Mouse (Mus musculus): Measurements from ENCODE around the gene Vps25.
A peak's percentile ranks its signal among the peaks of the same experiment; 100 is the strongest.

Vps25 gene

GRCm38 (mm10) chr11:101253613-101254389 is at the start of gene Vps25:
TSS of gene Vps25 (plus strand) at chr11:101253707.
- peak; percentile 92 for DNase-seq

- DNase-seq, result peak; percentile 85
Observed at GRCm38 (mm10) chr11:101211970-101212369, 41.5 kb upstream of the Vps25 start.

- DNase-seq, result no peak
Observed at GRCm38 (mm10) chr11:101216936-101217335, 36.6 kb upstream of the Vps25 start.

GRCm38 (mm10) chr11:101218436-101219055 is 35.0 kb upstream of the Vps25 start:
- no peak for DNase-seq

GRCm38 (mm10) chr11:101220853-101221252 is 32.7 kb upstream of the Vps25 start:
- no peak for DNase-seq

- DNase-seq, result no peak
Observed at GRCm38 (mm10) chr11:101221306-101221986, 32.1 kb upstream of the Vps25 start.

GRCm38 (mm10) chr11:101224337-101224736 is 29.2 kb upstream of the Vps25 start:
- no peak for DNase-seq

GRCm38 (mm10) chr11:101225331-101226064 is 28.0 kb upstream of the Vps25 start:
- DNase-seq, result no peak

- peak; percentile 86 for DNase-seq
Observed at GRCm38 (mm10) chr11:101226065-101226701, 27.3 kb upstream of the Vps25 start, which contains the start of gene Ezh1. TSS of gene Ezh1 (minus strand) at chr11:101226463.

GRCm38 (mm10) chr11:101229361-101229900 is 24.1 kb upstream of the Vps25 start:
- DNase-seq, result no peak

GRCm38 (mm10) chr11:101230061-101230511 is 23.4 kb upstream of the Vps25 start:
- DNase-seq, result no peak

- no peak for DNase-seq
Observed at GRCm38 (mm10) chr11:101230526-101230925, 23.0 kb upstream of the Vps25 start.

GRCm38 (mm10) chr11:101230991-101231871 is 22.3 kb upstream of the Vps25 start:
- DNase-seq, result peak; percentile 40

- DNase-seq, result no peak
Observed at GRCm38 (mm10) chr11:101232010-101232839, 21.3 kb upstream of the Vps25 start.

- no peak for DNase-seq
Observed at GRCm38 (mm10) chr11:101233240-101233639, 20.3 kb upstream of the Vps25 start.

GRCm38 (mm10) chr11:101234124-101234523 is 19.4 kb upstream of the Vps25 start:
- no peak for DNase-seq

- no peak for DNase-seq
Observed at GRCm38 (mm10) chr11:101235429-101235828, 18.1 kb upstream of the Vps25 start.

- no peak for DNase-seq
Observed at GRCm38 (mm10) chr11:101236782-101237181, 16.7 kb upstream of the Vps25 start.

- DNase-seq, result no peak
Observed at GRCm38 (mm10) chr11:101238071-101238647, 15.3 kb upstream of the Vps25 start.

GRCm38 (mm10) chr11:101245071-101245470 is 8.4 kb upstream of the Vps25 start:
- no peak for DNase-seq

All from retina, postnatal 1 day (tissue).